Mouse (Mus musculus) urinary bladder, postnatal 14 days (tissue): ENCODE data around the gene Cntfr.

ENCODE experiments used
- DNase-seq: peaks from one replicate; pipeline ENCODE4 v3.0.0; 2021; ENCODE audit warnings: low spot score

Gene Cntfr

GRCm38 (mm10) chr4:41696930-41697841 lies at the start of gene Cntfr:
TSS of gene Cntfr (minus strand) at chr4:41697089.
- DNase-seq = peak; percentile 83

GRCm38 (mm10) chr4:41745021-41745420 lies 48.1 kb upstream of the Cntfr start:
- DNase-seq = no peak

DNA sequence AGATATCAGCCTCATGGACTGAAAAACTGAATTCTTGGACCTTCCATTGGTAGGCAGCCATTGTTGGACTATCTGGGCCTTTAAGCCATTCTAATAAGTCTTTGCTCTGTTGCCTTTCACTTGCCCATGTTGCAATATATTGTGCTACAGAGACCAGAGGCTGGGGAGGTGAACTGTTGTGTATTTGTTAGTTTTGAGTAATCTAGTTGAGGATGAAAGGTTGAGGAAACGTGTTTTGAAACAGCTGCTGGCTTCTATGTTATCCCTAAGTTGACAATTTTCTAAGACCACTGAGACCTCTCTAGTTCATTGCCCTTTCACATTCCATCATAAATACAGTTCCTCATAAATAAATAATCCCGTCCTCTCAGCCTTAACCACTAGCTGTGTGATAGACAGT lies 47.2 kb upstream of the Cntfr start:
- DNase-seq = no peak

DNA sequence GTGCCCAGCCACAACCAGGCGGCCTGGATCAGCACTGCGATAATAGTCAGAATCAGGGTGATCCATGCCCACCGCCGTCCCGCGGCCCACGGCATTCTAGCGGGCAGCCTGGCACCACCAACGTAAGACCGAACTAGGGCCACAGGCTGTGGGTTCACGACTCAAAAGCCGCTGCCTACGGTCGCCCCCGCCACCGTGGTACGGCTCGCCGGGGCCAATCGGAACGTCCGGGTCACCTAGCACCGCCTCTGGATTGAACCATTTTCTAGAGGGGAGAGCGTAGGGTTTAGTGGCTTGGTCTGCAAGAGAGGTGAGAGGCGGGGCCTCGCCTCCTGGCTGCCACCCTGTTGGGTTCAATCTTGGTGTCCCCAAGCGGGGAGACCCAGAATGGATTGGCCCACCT lies 44.3 kb upstream of the Cntfr start:
- peak; percentile 92 for DNase-seq

DNA sequence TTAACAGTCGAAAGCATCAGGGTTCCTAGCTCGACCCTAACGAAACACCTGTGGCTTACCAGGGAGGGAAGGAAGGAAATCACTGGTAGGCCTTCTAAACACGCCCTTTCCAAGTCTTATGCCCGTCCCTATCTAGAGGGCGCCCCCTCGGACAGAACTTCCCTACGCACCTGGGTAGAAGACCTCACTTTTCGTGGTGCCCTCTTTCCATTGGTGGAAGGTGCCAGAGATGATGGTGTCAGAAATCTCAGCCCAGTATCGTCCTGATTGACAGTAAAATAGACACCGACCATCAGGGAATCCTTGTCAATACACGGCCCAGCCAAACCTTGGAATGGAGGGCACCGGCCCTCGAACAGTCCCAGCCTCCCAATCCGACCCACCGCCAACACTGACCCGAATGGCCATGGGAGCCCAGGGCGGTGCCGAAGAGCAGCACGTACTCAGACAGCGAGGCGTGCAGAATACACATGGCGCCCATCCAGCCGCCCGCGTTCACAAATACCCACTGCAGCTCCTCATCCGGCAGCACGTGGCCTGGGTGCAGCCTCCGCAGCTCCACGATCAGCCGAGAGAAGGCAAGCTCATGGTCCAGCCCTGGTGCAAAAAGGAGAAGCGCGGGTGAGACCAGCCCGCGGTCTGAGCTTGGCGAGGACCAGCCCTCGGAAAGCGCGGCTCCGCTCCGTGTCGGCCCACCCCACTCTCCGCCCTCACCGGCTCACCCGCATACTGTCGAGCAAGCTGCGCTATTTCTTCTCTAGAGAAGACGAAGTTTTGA lies 43.7 kb upstream of the Cntfr start:
- no peak for DNase-seq

DNA sequence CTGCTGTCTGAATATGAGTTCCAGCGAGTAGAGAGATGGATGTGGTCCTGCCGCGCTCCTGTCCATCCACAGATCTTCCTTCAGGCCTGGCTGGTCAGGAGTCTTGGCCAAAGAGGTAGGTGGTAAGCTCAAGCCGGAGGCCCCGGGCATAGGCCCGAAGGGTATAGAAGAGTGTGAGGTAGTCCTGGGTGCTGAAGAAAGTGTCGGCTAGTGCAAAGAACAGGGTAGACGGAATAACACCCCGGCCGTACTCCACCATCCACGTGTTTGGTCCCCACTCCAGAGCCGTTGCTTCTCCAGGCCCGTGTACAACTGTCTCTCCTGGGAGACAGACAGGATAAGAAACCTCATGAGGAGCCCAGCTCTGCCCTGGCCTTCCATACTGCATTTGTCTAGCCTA lies 42.4 kb upstream of the Cntfr start:
- no peak for DNase-seq

GRCm38 (mm10) chr4:41738256-41738603 lies 41.3 kb upstream of the Cntfr start:
- no peak for DNase-seq

DNA sequence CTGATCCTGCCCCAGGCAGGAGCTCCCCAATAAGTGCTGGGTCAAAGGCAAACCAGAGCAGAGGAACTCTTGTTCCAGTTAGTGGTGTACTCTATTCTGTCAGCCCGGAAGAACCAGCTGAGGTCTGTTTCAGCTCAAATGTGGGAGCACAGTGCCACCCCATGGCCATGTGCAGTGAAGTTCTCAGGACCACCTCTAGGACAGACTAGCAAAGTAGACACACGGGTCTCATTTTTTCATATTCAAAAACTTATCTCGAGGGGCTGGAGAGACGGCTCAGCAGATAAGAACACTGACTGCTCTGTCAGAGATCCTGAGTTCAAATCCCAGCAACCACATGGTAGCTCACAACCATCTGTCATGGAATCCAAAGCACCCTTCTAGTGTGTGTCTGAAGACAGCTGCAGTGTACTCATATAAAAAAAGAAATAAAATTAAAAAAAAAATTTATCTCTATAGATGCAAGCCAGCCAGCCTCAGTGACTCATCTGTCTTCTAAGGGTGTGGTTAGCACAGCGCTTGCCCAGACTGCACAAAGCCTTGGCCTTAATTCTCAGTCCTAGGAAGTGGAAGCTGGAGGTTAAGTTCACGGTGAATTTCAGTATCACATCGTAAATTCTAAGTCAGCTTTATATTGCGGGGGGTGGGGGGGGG lies 40.8 kb upstream of the Cntfr start:
- peak; percentile 78 for DNase-seq

GRCm38 (mm10) chr4:41731052-41731765 lies 34.3 kb upstream of the Cntfr start, which contains the start of gene Arid3c:
TSS of gene Arid3c (minus strand) at chr4:41731142.
- DNase-seq = no peak

DNA sequence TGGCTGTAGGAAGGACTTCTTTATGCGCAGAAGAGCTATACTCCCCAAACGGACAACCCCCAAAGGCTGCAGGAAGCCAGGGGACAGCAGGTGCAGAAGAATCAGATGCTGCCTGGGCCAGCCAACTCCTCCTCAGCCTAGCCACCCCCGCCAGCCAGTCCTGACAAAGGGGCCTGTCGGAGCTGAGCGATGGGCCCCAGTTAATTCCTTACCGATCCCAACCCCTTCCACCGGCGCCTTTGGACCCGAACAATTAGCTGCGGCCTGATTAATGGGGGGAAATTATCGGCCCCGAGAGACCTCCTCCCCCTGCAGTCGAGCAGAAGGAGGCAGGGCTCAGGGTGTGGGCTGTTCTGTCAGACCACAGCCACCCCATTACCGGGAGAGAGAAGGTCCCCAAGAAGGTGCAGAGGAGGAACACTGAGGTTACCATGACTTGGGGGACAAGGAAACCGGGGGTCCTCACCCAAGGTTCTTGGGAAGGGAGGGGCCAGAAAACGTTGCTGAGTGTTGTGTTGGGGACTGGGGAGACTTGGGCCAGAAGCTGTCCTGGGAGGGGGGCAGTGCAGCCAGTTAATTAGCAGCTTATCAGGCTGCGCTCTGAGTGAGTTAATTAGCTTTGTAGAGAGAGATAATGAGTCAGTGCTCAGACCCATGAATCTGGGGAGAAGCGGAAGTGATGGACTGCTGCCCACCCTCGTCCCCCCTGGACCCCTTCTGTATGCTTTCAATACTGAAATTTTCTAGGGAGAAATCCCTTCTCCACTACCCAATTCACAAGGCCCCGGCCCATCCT lies 30.1 kb upstream of the Cntfr start:
- no peak for DNase-seq

DNA sequence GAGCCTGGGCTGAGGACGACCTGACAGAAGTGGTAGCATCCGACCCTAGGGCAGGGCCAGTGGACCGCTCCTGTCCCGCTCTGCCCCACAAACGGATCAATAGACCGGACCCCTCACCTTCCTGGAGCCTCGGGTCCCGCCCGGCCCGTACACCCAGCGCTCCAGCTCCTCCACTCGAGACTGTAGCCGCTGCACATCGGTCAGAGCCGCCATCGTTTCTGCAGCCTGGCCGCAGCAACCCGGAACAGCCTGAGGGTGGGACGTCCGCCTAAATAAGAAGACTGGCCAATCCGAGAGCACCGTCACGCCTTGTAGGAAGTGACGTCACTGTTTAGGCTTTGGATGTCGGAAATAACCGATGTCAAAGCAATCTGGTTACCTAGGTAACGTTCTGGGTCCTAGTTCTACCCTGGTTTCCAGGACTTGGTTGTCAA lies 26.0 kb upstream of the Cntfr start, which contains the start of gene Dctn3:
Gene Dctn3 (minus strand): TSS at position 253 of the 434 bp plus-strand sequence.
- DNase-seq = peak; percentile 87

DNA sequence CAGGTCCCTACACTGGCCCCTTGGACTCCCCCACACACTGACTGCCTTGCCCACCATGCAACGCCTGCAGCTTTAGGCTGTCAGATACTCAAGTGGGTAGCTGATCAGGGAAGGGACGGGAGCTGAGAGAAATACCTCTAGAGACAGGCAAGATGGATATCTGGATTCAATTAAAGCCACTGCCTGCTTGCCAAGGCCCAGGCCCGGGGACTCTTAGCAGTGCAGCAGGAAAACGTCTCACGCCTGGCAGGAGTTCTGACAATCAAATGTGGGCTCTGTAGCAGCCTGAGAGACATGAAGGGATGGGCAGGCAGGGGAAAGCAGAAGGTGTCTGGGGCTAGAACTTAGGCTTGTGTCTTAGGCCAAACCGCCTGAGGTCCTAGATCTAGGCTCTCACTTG lies 19.9 kb upstream of the Cntfr start:
- DNase-seq = no peak

GRCm38 (mm10) chr4:41715596-41715995 lies 18.7 kb upstream of the Cntfr start:
- DNase-seq = no peak

DNA sequence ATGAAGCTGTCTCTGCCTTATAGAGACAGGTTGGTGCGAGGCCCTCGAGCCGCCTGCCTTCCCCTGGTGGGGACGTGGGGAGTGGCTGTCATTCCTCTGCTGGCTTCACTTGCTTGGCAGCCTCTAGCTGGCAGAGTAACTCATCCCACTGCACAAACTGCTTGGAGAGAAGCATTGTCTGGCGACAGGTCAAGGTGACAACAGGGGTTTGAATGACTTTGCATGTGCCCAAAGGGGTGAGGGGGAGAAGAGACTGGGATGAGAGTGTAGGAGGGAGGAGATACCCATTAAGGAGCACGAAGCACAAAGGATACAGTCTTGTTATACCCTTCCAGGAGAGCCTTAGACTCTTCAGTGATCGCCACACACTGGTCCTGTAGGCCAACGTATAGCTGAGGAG lies 18.2 kb upstream of the Cntfr start:
- no peak for DNase-seq

DNA sequence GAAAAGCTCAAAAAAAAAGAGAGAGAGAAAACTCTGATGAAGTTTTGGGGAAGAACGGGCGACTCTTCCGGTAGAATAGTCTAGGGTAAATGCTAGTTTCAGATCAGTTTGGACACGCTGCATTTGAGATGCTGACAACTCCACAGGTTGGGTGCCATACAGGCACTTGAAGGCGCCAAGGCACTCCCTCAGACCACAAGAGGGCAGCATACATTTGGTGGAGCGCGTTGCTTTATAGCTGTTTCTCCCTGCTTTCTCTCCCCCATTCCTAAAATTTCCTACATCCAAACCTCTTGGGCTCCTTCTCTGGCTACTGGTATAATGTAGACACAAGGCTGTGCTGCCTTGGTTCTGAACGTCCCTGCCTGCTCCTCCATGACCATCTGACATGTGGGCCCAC lies 17.4 kb upstream of the Cntfr start:
- peak; percentile 70 for DNase-seq

GRCm38 (mm10) chr4:41713197-41714067 lies 16.5 kb upstream of the Cntfr start, which contains the start of gene Rpp25l:
TSS of gene Rpp25l (minus strand) at chr4:41713534.
- DNase-seq = peak; percentile 80

DNA sequence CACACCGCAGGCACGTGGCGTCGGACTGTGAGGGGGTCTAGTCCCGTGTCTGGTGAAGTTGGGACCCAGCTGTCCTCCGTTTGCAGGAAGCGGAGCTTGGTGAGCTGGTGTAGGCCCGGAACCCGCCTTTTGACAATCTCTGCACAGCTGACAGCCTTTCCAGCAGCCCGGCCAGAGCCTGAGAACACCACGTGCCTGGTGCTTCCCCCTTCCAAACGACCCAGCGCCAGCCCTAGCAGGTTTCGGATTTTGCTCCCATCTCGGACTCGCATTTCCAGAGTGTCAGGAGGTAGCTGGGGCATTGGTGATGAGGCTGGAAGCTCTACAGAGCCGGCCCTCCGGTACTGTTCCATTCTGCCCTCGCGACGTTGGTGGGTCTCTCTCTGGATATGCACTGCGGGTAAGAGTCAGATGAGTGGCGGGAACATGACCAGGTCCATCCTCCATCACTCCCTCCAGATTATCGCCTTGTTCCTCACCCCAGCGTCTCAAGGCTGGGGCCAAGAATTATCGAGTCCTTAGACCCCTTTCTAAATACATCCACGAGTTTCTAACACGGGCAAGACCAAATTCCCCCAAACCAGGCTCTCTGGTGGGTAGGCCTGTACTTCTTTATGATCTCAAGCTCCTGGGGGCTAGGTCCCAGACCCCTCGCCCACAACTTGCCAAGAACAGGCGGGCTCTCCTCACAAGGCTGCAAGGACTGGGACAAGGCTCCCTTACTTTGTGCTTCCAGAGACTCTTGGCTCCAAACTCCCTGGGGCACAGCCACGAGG lies 15.7 kb upstream of the Cntfr start:
- DNase-seq = peak; percentile 29

GRCm38 (mm10) chr4:41711705-41712375 lies 15.0 kb upstream of the Cntfr start:
- DNase-seq = no peak

DNA sequence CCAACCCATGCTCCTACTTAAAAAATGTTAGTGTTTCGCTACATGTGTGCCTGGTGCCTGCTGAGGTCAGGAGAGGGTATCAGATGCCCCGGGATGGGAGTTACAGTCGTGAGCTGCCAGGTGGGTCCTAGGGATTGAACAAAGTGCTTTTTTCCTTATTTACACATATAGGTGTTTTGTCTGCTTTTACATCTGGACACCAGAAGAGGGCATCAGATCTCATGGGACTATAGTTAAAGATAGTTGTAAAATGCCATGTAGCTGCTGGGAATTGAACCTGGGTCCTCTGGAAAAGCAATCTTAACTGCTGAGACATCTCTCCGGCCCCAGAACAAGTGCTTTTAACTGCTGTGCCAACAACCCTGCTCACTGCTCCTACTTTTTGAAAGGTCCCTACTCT lies 13.3 kb upstream of the Cntfr start:
- DNase-seq = no peak
